Mouse (Mus musculus) kidney, postnatal 4 days (tissue): ENCODE results near the gene Chp1.
"Not testable (repeated sequence)": the region's sequence is repeated elsewhere in the genome, so short reads cannot be mapped to it uniquely, and the experiment has no call there.

Source experiments
- DNase-seq, 2 experiments: peaks; one replicate each; pipeline ENCODE4 v3.0.0; 2021; ENCODE audit warnings: mixed read lengths in 2 of 2

The Chp1 gene

GRCm38 (mm10) chr2:119547522-119548370 lies at the start of gene Chp1, which contains the start of gene Exd1:
TSS of gene Chp1 (plus strand) at chr2:119547697.
TSS of gene Exd1 (minus strand) at chr2:119547627.
- peak; percentile 99 to 100 for DNase-seq

- DNase-seq, result no peak
Observed at GRCm38 (mm10) chr2:119498859-119499258, 48.6 kb upstream of the Chp1 start.

GRCm38 (mm10) chr2:119500965-119501652 lies 46.4 kb upstream of the Chp1 start:
- DNase-seq, result no peak

- DNase-seq, result peak; percentile 12 to 34
Observed at GRCm38 (mm10) chr2:119507108-119507507, 40.4 kb upstream of the Chp1 start.

- DNase-seq, result not testable (repeated sequence)
Observed at GRCm38 (mm10) chr2:119508518-119508917, 39.0 kb upstream of the Chp1 start.

GRCm38 (mm10) chr2:119510856-119511255 lies 36.6 kb upstream of the Chp1 start:
- DNase-seq, result no peak

GRCm38 (mm10) chr2:119512292-119512691 lies 35.2 kb upstream of the Chp1 start:
- DNase-seq, result peak; percentile 16 to 26

- DNase-seq, result no peak
Observed at GRCm38 (mm10) chr2:119514026-119514522, 33.4 kb upstream of the Chp1 start.

- no peak for DNase-seq
Observed at GRCm38 (mm10) chr2:119516811-119517210, 30.7 kb upstream of the Chp1 start.

GRCm38 (mm10) chr2:119520550-119520949 lies 26.9 kb upstream of the Chp1 start:
- DNase-seq, result peak in 1 of 2 experiments; percentile 3

- no peak for DNase-seq
Observed at GRCm38 (mm10) chr2:119523836-119524235, 23.7 kb upstream of the Chp1 start.

- DNase-seq, result no peak
Observed at GRCm38 (mm10) chr2:119525422-119525821, 22.1 kb upstream of the Chp1 start.

- no peak for DNase-seq
Observed at GRCm38 (mm10) chr2:119538802-119539201, 8.7 kb upstream of the Chp1 start.

- peak; percentile 81 to 84 for DNase-seq
Observed at GRCm38 (mm10) chr2:119542106-119542505, 5.4 kb upstream of the Chp1 start.

GRCm38 (mm10) chr2:119543656-119544055 lies 3.8 kb upstream of the Chp1 start:
- DNase-seq, result no peak

- peak; percentile 87 to 93 for DNase-seq
Observed at GRCm38 (mm10) chr2:119546848-119547521, 512 bp upstream of the Chp1 start.

- DNase-seq, result no peak
Observed at GRCm38 (mm10) chr2:119548371-119548660, 819 bp downstream of the Chp1 start.

- DNase-seq, result no peak
Observed at GRCm38 (mm10) chr2:119548691-119549090, 1.2 kb downstream of the Chp1 start.

GRCm38 (mm10) chr2:119549678-119550077 lies 2.2 kb downstream of the Chp1 start:
- no peak for DNase-seq

- no peak for DNase-seq
Observed at GRCm38 (mm10) chr2:119558039-119558438, 10.5 kb downstream of the Chp1 start.

GRCm38 (mm10) chr2:119558737-119559340 lies 11.3 kb downstream of the Chp1 start:
- no peak for DNase-seq

GRCm38 (mm10) chr2:119561794-119562193 lies 14.3 kb downstream of the Chp1 start:
- DNase-seq, result no peak

GRCm38 (mm10) chr2:119565284-119565683 lies 17.8 kb downstream of the Chp1 start:
- DNase-seq, result no peak
